Mouse (Mus musculus) C2C12 (cell line): ENCODE results near the gene Epha4. TPM values are rescaled to one million over a fixed set of nuclear protein-coding genes. Genes with fewer than 3 reads are reported as not detected.

Source experiments
- H3K27me3 ChIP-seq: one replicate; pipeline ENCODE4 v1.6.1; 2011; ENCODE audit not compliant: control insufficient read depth, insufficient read depth, insufficient read length
- H3K36me3 ChIP-seq: one replicate; pipeline ENCODE4 v1.6.1; 2011; ENCODE audit not compliant: control insufficient read depth, insufficient read depth
- H3K4me3 ChIP-seq: one replicate; pipeline ENCODE4 v1.5.1; 2011; ENCODE audit warnings: mild to moderate bottlenecking, control low read depth; ENCODE audit not compliant: poor library complexity, insufficient read depth, severe bottlenecking
- H3K79me2 ChIP-seq: one replicate; pipeline ENCODE4 v1.6.1; 2011; ENCODE audit not compliant: control insufficient read depth, insufficient read depth
- H3K79me3 ChIP-seq: one replicate; pipeline ENCODE4 v1.6.1; 2011; ENCODE audit warnings: low read depth, control low read depth
- H3ac ChIP-seq: one replicate; pipeline ENCODE3; 2011; ENCODE audit warnings: low read depth; ENCODE audit not compliant: control insufficient read depth, insufficient read length
- CEBPB ChIP-seq: IDR thresholded peaks from one replicate; pipeline ENCODE4 v1.6.1; 2011; ENCODE audit warnings: low read depth, mild to moderate bottlenecking, control low read depth, moderate library complexity
- CTCF ChIP-seq: IDR thresholded peaks from one replicate; pipeline ENCODE4 v1.5.1; 2011; ENCODE audit not compliant: control insufficient read depth, insufficient read depth, insufficient read length
- FOSL1 ChIP-seq: IDR thresholded peaks from one replicate; pipeline ENCODE4 v1.8.0; 2011; ENCODE audit warnings: mild to moderate bottlenecking, low read length; ENCODE audit not compliant: poor library complexity, insufficient read depth, severe bottlenecking
- MAX ChIP-seq: IDR thresholded peaks from one replicate; pipeline ENCODE4 v1.6.1; 2011; ENCODE audit warnings: mild to moderate bottlenecking, control low read depth
- MYOD1 ChIP-seq: IDR thresholded peaks from one replicate; pipeline ENCODE4 v1.6.1; 2011; ENCODE audit warnings: low read depth; ENCODE audit not compliant: control insufficient read depth, insufficient read length
- MYOG ChIP-seq: IDR thresholded peaks from one replicate; pipeline ENCODE4 v1.6.1; 2011; ENCODE audit not compliant: control insufficient read depth, insufficient read length; ENCODE audit errors: extremely low read depth
- USF1 ChIP-seq: IDR thresholded peaks from one replicate; pipeline ENCODE4 v1.6.1; 2011; ENCODE audit warnings: low read depth, mild to moderate bottlenecking, control low read depth, moderate library complexity
- polyA plus RNA-seq: library from polyadenylated mRNA; unstranded; fragments of >200 nt; fragmentation: generic; extraction: Trizol; gene quantifications from one replicate; pipeline ENCODE4 v1.2.1, GENCODE M21; 2012; ENCODE audit warnings: missing spikeins

Epha4 gene
- polyA plus RNA-seq, 1 experiment = 1.9 TPM

- Histone ChIP-seq H3K79me2 (no peaks in the 10 kb centered on the region), H3K27me3 (no peaks in the 10 kb centered on the region), H3K79me3 (no peaks in the 10 kb centered on the region), H3ac (no peak overlapping the region), H3K36me3 (no peaks in the 10 kb centered on the region), H3K4me3 (no peak overlapping the region)
- TF ChIP-seq CEBPB (no peak), FOSL1 (no peak), MYOG (no peak), CTCF (no peak), USF1 (no peak), MAX (no peak), MYOD1 (no peak)
Measured at GRCm38 (mm10) chr1:77451541-77451940, 63.3 kb downstream of the Epha4 start.

GRCm38 (mm10) chr1:77450201-77450600, 64.7 kb downstream of the Epha4 start:
- Histone ChIP-seq H3K4me3 (no peak overlapping the region), H3K79me3 (no peaks in the 10 kb centered on the region), H3ac (no peak overlapping the region), H3K27me3 (no peaks in the 10 kb centered on the region), H3K36me3 (no peaks in the 10 kb centered on the region), H3K79me2 (no peaks in the 10 kb centered on the region)
- TF ChIP-seq CEBPB = no peak

- no peak for TF ChIP-seq USF1
- no peak for TF ChIP-seq FOSL1
- no peak for TF ChIP-seq MYOD1
- no peak for TF ChIP-seq MAX
- no peak for TF ChIP-seq MYOG
- no peak for TF ChIP-seq CTCF
- no peak for TF ChIP-seq CEBPB
- Histone ChIP-seq H3K36me3 (peaks cover 6% of the 10 kb centered on the region), H3K27me3 (no peaks in the 10 kb centered on the region), H3ac (no peak overlapping the region), H3K4me3 (no peak overlapping the region), H3K79me2 (no peaks in the 10 kb centered on the region), H3K79me3 (no peaks in the 10 kb centered on the region)
Measured at GRCm38 (mm10) chr1:77447061-77447614, 67.8 kb downstream of the Epha4 start.

GRCm38 (mm10) chr1:77446438-77446837, 68.5 kb downstream of the Epha4 start:
- Histone ChIP-seq H3ac (no peak overlapping the region), H3K79me3 (no peaks in the 10 kb centered on the region), H3K79me2 (no peaks in the 10 kb centered on the region), H3K27me3 (no peaks in the 10 kb centered on the region), H3K36me3 (peaks cover 6% of the 10 kb centered on the region), H3K4me3 (no peak overlapping the region)
- TF ChIP-seq CEBPB (no peak), FOSL1 (no peak), MYOG (no peak), USF1 (no peak)

GRCm38 (mm10) chr1:77444648-77445047, 70.2 kb downstream of the Epha4 start:
- TF ChIP-seq MYOD1 (no peak), MAX (no peak), FOSL1 (no peak), CEBPB (no peak), USF1 (no peak), MYOG (no peak), CTCF (no peak)
- no peaks in the 10 kb centered on the region for H3K79me2 ChIP-seq
- no peak overlapping the region for H3ac ChIP-seq
- no peaks in the 10 kb centered on the region for H3K27me3 ChIP-seq
- no peaks in the 10 kb centered on the region for H3K79me3 ChIP-seq
- H3K4me3 ChIP-seq = no peak overlapping the region
- peaks cover 6% of the 10 kb centered on the region for H3K36me3 ChIP-seq

- Histone ChIP-seq H3K36me3 (peaks cover 6% of the 10 kb centered on the region), H3K79me2 (no peaks in the 10 kb centered on the region), H3ac (no peak overlapping the region), H3K79me3 (no peaks in the 10 kb centered on the region), H3K27me3 (no peaks in the 10 kb centered on the region), H3K4me3 (no peak overlapping the region)
- TF ChIP-seq MYOD1 (no peak), USF1 (no peak), CEBPB (no peak), MAX (no peak), FOSL1 (no peak), MYOG (no peak), CTCF (no peak)
Measured at GRCm38 (mm10) chr1:77441987-77442386, 72.9 kb downstream of the Epha4 start.
